Mouse (Mus musculus) midbrain, embryonic 16.5 days (tissue): ENCODE measurements at regions not wholly inside any gene's neighbourhood (a gene's known extent, or its start where the extent isn't known, plus 50 kb on each side); places are given as distances from the start of the nearest gene placed in this dataset.

ENCODE experiments used
- ATAC-seq: fragments of 200-750 bp; cut with Nextera tagmentation; 2 replicates; pipeline ENCODE4 v1.8.0; 2017; ENCODE audit warnings: moderate TSS enrichment
- H3K27ac ChIP-seq: fragments of 300-500 bp; sonication (generic); 2 replicates; pipeline ENCODE4 v1.5.1; 2014; ENCODE audit warnings: mild to moderate bottlenecking, low read length, mixed read lengths
- H3K27me3 ChIP-seq: fragments of 300-500 bp; sonication (generic); 2 replicates; pipeline ENCODE4 v1.6.1; 2014; ENCODE audit warnings: low read depth, low read length, mixed read lengths; ENCODE audit not compliant: control insufficient read depth, insufficient read depth
- H3K36me3 ChIP-seq: fragments of 300-500 bp; sonication (generic); 2 replicates; pipeline ENCODE4 v1.6.1; 2014; ENCODE audit warnings: mild to moderate bottlenecking, low read length, moderate library complexity, mixed read lengths; ENCODE audit not compliant: control insufficient read depth, insufficient read depth
- H3K4me1 ChIP-seq: fragments of 300-500 bp; sonication (generic); 2 replicates; pipeline ENCODE4 v1.6.1; 2014; ENCODE audit warnings: mild to moderate bottlenecking, low read length, mixed read lengths; ENCODE audit not compliant: control insufficient read depth, insufficient read depth
- H3K4me2 ChIP-seq: fragments of 300-500 bp; sonication (generic); 2 replicates; pipeline ENCODE4 v1.6.1; 2014; ENCODE audit warnings: mild to moderate bottlenecking, low read length, mixed read lengths
- H3K4me3 ChIP-seq: fragments of 300-500 bp; sonication (generic); 2 replicates; pipeline ENCODE4 v1.5.1; 2014; ENCODE audit warnings: low read depth, mild to moderate bottlenecking, low read length, moderate library complexity, mixed read lengths
- H3K9ac ChIP-seq: fragments of 300-500 bp; sonication (generic); 2 replicates; pipeline ENCODE4 v1.6.1; 2014; ENCODE audit warnings: low read depth, low read length, mixed read lengths
- H3K9me3 ChIP-seq: fragments of 300-500 bp; sonication (generic); replicated peaks from 2 replicates; pipeline ENCODE4 v1.6.1; 2014; ENCODE audit warnings: mild to moderate bottlenecking, low read length, mixed read lengths; ENCODE audit not compliant: control insufficient read depth, poor library complexity, severe bottlenecking
- WGBS: fragments of 180-500 bp; shearing (Covaris S2); extraction: QIAGEN DNeasy Blood & Tissue Kit; methylation state at CpG from one replicate; pipeline ENCODE4 v1.1.7; 2014; 5-methylcytosine and 5-hydroxymethylcytosine counted together

DNA sequence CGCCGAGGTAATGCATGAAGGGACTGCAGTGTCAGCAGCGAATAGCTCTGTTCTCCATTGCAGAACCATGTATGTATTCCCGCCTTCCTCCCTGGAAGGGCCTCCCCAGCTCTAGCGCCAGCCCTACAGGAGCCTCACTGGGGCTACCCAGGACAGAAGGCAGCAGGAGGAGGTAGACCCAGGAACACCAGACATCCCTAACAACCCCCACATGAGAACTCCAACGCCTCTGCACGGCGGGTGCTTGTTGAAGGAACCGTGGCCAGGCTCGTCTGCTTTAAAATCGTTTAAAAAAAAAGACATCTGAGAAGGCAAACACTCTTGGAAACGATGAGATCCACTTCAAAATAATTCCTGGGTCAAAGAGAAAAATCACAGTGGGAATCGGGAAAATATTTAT, 194.3 kb downstream of the Mroh4 start:
- H3K27ac ChIP-seq = no peak overlapping the region
- H3K9ac ChIP-seq = no peak overlapping the region
- no peaks in the 10 kb centered on the region for H3K36me3 ChIP-seq
- H3K4me1 ChIP-seq = no peaks in the 10 kb centered on the region
- H3K4me3 ChIP-seq = no peak overlapping the region
- H3K9me3 ChIP-seq = no peaks in the 10 kb centered on the region
- ATAC-seq = no peak
- H3K27me3 ChIP-seq = no peaks in the 10 kb centered on the region
- H3K4me2 ChIP-seq = no peak overlapping the region
- WGBS = 58% methylated on average over 13 of the region's 13 CpGs

DNA sequence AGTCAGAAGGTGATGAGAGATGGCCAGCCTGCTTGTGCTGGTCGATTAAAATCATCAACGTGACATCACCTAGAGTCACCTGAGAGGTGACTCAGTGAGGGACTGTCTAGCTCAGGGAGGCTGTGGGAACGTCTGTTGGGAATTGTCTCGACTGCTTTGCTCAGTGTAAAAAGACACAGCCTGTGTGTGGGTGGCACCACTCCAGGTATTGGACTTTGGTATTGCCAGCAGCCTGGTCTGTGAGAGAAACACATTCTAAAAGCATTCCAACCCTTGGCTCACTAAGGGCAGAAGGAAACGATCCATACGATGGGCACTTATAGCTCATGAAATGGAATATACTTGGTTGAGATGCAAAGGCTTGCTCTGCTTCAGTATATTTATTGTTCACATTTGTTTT, 209.2 kb downstream of the Mroh4 start:
- WGBS = 87% methylated on average over 6 of the region's 6 CpGs
- H3K27ac ChIP-seq = no peak overlapping the region
- no peaks in the 10 kb centered on the region for H3K27me3 ChIP-seq
- no peak overlapping the region for H3K4me2 ChIP-seq
- H3K9ac ChIP-seq = no peak overlapping the region
- no peak overlapping the region for H3K4me3 ChIP-seq
- H3K36me3 ChIP-seq = no peaks in the 10 kb centered on the region
- H3K9me3 ChIP-seq = no peaks in the 10 kb centered on the region
- no peaks in the 10 kb centered on the region for H3K4me1 ChIP-seq
- no peak for ATAC-seq

DNA sequence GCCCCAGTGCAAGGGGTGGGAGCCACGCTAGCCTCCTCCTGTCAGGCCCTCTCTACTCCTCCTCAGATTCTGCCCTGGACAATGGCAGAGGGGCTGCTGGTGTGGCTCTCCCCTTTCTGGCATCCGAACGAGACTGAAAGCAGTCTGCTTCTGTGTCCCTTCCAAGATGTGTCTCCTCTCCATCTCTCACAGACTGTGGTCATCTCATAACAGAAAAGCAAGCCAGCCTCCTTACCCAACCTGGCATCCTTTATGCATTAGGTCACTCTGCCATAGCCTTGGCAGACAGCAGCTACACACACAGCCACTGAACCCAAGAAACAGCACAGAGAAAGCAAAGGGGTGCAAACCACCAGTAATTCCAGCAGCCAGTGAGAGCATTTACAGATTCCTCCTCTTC, 213.2 kb downstream of the Mroh4 start:
- Histone ChIP-seq H3K9ac (no peak overlapping the region), H3K4me1 (no peaks in the 10 kb centered on the region), H3K4me2 (no peak overlapping the region), H3K4me3 (no peak overlapping the region), H3K27ac (no peak overlapping the region), H3K27me3 (no peaks in the 10 kb centered on the region), H3K9me3 (no peaks in the 10 kb centered on the region), H3K36me3 (no peaks in the 10 kb centered on the region)
- WGBS = 76% methylated on average over 3 of the region's 3 CpGs
- no peak for ATAC-seq

DNA sequence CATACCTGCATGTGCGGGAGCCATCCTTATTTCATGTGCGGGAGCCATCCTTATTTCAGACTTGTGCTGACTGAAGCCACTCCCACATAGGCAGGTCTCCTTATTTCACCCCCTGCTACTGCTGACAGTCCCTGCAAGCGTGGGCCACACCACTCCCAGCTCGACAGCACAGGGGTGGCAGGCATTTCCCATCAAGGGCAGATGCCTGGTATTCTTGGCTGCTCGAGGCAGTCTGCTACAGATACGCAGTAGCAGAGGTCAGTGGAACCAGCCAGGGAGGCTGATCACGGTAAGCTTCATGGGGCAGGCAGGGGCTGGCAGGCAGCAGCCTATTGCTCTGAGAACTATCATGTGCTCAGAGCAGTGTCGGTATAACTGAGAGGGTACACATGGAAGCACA, 215.6 kb downstream of the Mroh4 start:
- no peak overlapping the region for H3K4me2 ChIP-seq
- no peak overlapping the region for H3K4me3 ChIP-seq
- no peaks in the 10 kb centered on the region for H3K4me1 ChIP-seq
- H3K9me3 ChIP-seq = no peaks in the 10 kb centered on the region
- 80% methylated on average over 8 of the region's 8 CpGs for WGBS
- no peak for ATAC-seq
- no peak overlapping the region for H3K9ac ChIP-seq
- H3K36me3 ChIP-seq = no peaks in the 10 kb centered on the region
- no peaks in the 10 kb centered on the region for H3K27me3 ChIP-seq
- H3K27ac ChIP-seq = no peak overlapping the region

DNA sequence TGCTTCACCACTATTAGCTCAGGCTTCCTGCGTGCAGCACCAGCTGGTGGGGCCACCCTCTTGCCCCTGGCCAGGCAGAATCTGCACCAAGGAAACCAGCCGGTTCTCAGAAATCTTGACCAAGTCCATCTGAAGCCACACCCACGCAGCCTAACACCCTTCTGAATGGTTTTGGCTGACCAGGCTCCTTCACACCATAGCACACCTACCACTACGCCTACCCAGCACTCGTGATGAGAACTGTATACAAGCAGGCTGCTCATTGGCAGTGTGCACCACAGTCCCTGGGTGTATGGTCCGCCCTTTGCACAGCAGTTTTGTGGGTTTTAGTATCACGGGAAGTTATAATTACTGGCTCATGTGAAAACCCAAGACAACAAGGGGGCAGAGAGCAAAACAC, 217.5 kb downstream of the Mroh4 start:
- Histone ChIP-seq H3K27ac (no peak overlapping the region), H3K4me2 (no peak overlapping the region), H3K9me3 (no peaks in the 10 kb centered on the region), H3K4me1 (peaks cover 5% of the 10 kb centered on the region; the same call in 1 of the 2 replicates), H3K36me3 (no peaks in the 10 kb centered on the region), H3K4me3 (no peak overlapping the region), H3K9ac (no peak overlapping the region), H3K27me3 (no peaks in the 10 kb centered on the region)
- WGBS = 92% methylated on average over 7 of the region's 7 CpGs
- ATAC-seq = no peak

DNA sequence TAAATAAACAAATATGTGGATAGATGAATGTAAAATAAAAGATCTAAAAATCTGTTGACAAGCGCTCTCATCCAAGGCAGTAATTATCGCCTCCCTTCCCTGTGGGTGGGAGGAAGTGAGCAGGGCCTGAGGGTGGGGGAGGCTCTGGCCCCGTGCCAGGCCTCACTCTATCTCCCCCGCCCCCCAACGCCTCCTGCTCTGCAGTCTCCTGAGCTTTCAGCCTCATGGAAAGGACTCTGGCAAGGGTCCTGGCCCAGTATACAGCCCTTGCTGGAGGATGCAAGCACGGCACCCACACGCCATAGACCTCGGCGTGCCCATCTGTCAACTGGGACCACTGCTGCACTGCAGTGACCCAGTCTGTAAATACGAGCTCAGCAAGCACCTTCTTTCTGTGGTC, 222.9 kb downstream of the Mroh4 start:
- 67% methylated on average over 10 of the region's 10 CpGs for WGBS
- no peaks in the 10 kb centered on the region for H3K9me3 ChIP-seq
- no peaks in the 10 kb centered on the region for H3K27me3 ChIP-seq
- ATAC-seq = 0 out of 2 replicates have a peak, but pooled peaks have one; percentile 34
- no peak overlapping the region for H3K27ac ChIP-seq
- H3K36me3 ChIP-seq = no peaks in the 10 kb centered on the region
- no peak overlapping the region for H3K9ac ChIP-seq
- no peak overlapping the region for H3K4me3 ChIP-seq
- H3K4me2 ChIP-seq = no peak overlapping the region
- H3K4me1 ChIP-seq = peaks cover 5% of the 10 kb centered on the region; the same call in 1 of the 2 replicates

DNA sequence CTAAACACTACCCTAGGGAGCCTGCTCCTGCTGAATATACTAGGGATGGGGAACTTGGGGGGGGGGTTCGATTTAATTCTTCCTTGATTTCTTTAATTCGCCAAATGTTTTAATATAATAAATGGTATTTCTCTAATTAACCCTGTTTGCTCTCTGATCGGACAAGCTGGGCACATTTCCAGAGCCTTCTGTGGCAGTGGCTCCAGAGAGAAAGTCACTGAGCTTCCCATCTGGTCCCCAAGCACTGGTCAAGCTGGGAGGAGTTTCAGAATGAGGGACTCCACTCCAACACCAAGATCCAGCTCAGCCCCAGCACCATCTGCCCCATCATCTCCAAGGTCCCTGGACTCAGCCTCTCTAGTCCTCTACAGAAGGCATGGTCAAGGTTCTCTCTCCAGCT, 223.9 kb downstream of the Mroh4 start:
- Histone ChIP-seq H3K27me3 (no peaks in the 10 kb centered on the region), H3K9ac (no peak overlapping the region), H3K4me2 (no peak overlapping the region), H3K9me3 (no peaks in the 10 kb centered on the region), H3K4me1 (peaks cover 5% of the 10 kb centered on the region; the same call in 1 of the 2 replicates), H3K36me3 (no peaks in the 10 kb centered on the region), H3K27ac (no peak overlapping the region), H3K4me3 (no peak overlapping the region)
- ATAC-seq = no peak
- WGBS = 83% methylated on average over 3 of the region's 3 CpGs

DNA sequence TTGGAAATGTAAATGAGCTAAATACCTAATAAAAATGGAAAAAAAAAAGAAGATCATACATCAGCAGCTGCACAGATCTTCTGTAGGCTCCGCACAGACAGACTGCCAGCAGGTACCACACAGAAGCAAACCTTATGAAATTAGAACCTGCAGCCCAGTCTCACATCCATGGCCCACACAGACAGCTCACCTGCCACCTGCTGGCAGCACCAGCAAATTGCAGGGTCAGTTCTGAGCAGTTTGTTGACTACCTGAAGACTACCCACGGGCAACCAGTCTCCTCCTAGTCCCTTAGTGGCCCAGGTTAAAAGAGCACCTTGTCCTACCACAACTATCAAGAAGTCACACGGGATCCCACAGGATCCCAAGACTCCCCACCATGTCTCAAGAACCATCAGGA, 225.1 kb downstream of the Mroh4 start:
- H3K4me2 ChIP-seq = no peak overlapping the region
- ATAC-seq = no peak
- H3K4me1 ChIP-seq = peaks cover 5% of the 10 kb centered on the region; the same call in 1 of the 2 replicates
- H3K27me3 ChIP-seq = no peaks in the 10 kb centered on the region
- H3K36me3 ChIP-seq = no peaks in the 10 kb centered on the region
- H3K4me3 ChIP-seq = no peak overlapping the region
- no peaks in the 10 kb centered on the region for H3K9me3 ChIP-seq
- H3K9ac ChIP-seq = no peak overlapping the region
- 81% methylated on average over 3 of the region's 3 CpGs for WGBS
- no peak overlapping the region for H3K27ac ChIP-seq

DNA sequence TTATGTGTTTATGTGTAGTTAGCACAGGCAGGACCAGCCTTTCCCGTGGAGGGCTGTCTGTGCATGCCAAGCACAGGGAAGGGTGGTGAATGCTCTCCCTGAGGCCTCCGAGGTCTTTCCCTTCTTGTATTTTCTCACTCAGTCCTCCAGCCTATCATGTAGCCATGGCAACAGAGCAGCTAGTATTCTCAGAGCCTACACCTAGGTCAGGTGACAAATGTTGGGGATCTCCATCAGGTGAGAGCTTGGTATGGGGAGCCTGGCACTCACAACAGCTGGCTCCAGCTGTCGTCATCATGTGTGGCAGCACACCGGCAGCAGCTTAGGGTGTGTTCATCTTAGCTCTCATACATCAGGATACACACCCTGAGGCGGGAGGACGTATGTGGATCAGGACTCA, 231.3 kb downstream of the Mroh4 start:
- H3K4me3 ChIP-seq = no peak overlapping the region
- no peaks in the 10 kb centered on the region for H3K27me3 ChIP-seq
- H3K9me3 ChIP-seq = no peaks in the 10 kb centered on the region
- no peak overlapping the region for H3K9ac ChIP-seq
- 40% methylated on average over 6 of the region's 6 CpGs for WGBS
- peak overlapping the region; percentile 68 for H3K27ac ChIP-seq
- H3K4me1 ChIP-seq = peaks cover 16% of the 10 kb centered on the region
- peak; percentile 89 for ATAC-seq
- no peak overlapping the region for H3K4me2 ChIP-seq
- H3K36me3 ChIP-seq = no peaks in the 10 kb centered on the region

DNA sequence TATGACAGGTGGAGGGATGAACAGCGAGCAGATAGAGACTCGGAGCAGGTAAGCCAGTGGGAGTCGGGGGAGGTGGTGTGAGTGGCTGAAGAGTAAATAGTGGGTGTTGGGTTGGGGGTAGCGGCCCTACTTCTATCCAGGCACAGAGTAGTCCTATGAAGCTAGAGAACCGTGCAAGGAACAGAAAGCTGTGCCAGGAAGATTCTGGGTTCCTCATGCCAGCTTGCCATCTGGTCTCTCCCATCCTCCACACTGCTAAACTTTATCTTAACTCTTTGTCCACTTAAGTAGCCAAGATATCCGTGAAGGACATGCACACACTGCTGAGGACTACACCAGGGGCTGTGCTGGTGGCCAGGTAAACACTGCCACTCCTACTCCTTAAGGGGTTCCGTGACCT, 234.9 kb downstream of the Mroh4 start:
- Histone ChIP-seq H3K4me3 (no peak overlapping the region), H3K4me1 (peaks cover 16% of the 10 kb centered on the region), H3K4me2 (no peak overlapping the region), H3K9ac (no peak overlapping the region), H3K36me3 (no peaks in the 10 kb centered on the region), H3K27me3 (no peaks in the 10 kb centered on the region), H3K27ac (no peak overlapping the region), H3K9me3 (no peaks in the 10 kb centered on the region)
- WGBS = 90% methylated on average over 7 of the region's 7 CpGs
- ATAC-seq = no peak
